Mouse (Mus musculus) right cerebral cortex, postnatal 36 days (tissue): Measurements from ENCODE around the gene B3gnt9.
"Not testable (repeated sequence)": the region's sequence is repeated elsewhere in the genome, so short reads cannot be mapped to it uniquely, and the experiment has no call there.

Experiments
- DNase-seq, 2 experiments: peaks; one replicate each; pipeline ENCODE4 v3.0.0; 2022; ENCODE audit warnings: low spot score in 2 of 2, mixed read lengths in 1 of 2

Gene B3gnt9

GRCm38 (mm10) chr8:105259721-105260320 lies 4.9 kb upstream of the B3gnt9 start:
- DNase-seq: peak in 1 of 2 experiments; percentile 26

- no peak for DNase-seq
Measured at GRCm38 (mm10) chr8:105258911-105259720, 4.2 kb upstream of the B3gnt9 start.

- DNase-seq: no peak
Measured at GRCm38 (mm10) chr8:105257318-105258114, 2.6 kb upstream of the B3gnt9 start.

GRCm38 (mm10) chr8:105254152-105254965 lies 594 bp downstream of the B3gnt9 start:
- peak; percentile 79 to 83 for DNase-seq

GRCm38 (mm10) chr8:105253766-105254151 lies 1.2 kb downstream of the B3gnt9 start:
- DNase-seq: no peak

- DNase-seq: no peak
Measured at GRCm38 (mm10) chr8:105252680-105253537, 2.0 kb downstream of the B3gnt9 start.

- DNase-seq: no peak
Measured at GRCm38 (mm10) chr8:105251954-105252353, 3.0 kb downstream of the B3gnt9 start.

- no peak for DNase-seq
Measured at GRCm38 (mm10) chr8:105241016-105241415, 13.9 kb downstream of the B3gnt9 start.

- DNase-seq: no peak
Measured at GRCm38 (mm10) chr8:105237442-105238142, 17.4 kb downstream of the B3gnt9 start.

- DNase-seq: no peak
Measured at GRCm38 (mm10) chr8:105235206-105235605, 19.7 kb downstream of the B3gnt9 start.

GRCm38 (mm10) chr8:105233126-105233935 lies 21.6 kb downstream of the B3gnt9 start:
- DNase-seq: no peak

- not testable (repeated sequence) for DNase-seq
Measured at GRCm38 (mm10) chr8:105232321-105232693, 22.6 kb downstream of the B3gnt9 start.

- no peak for DNase-seq
Measured at GRCm38 (mm10) chr8:105231503-105232320, 23.2 kb downstream of the B3gnt9 start.

GRCm38 (mm10) chr8:105225917-105226316 lies 29.0 kb downstream of the B3gnt9 start:
- DNase-seq: no peak

- DNase-seq: no peak
Measured at GRCm38 (mm10) chr8:105225272-105225593, 29.7 kb downstream of the B3gnt9 start.

- peak; percentile 87 to 89 for DNase-seq
Measured at GRCm38 (mm10) chr8:105224413-105225271, 30.3 kb downstream of the B3gnt9 start, which contains the start of gene D230025D16Rik. Gene D230025D16Rik (plus strand): TSS chr8:105225145.

GRCm38 (mm10) chr8:105223850-105224249 lies 31.1 kb downstream of the B3gnt9 start:
- DNase-seq: no peak
